Comparison of ENCODE assay signal across 18 mouse cellular contexts in genomic region chr11:110526156-110526555, GRCm38 (mm10).
A peak's percentile ranks its signal among the peaks of the same experiment; 100 is the strongest.
DNase-seq lines count a peak whose midpoint lies in the region; ATAC-seq lines count a peak whose summit lies in the region.
"Had no signal": no experiment of that assay in that cellular context is flagged by ENCODE, and none has a peak within 500 bp of the region (broad histone marks: within the 10 kb centered on the region; RNA-seq: fewer than 3 reads in every experiment).

No protein-coding gene starts in this region.

- ATAC-seq in inflammation-experienced regulatory T-cells, adult 6 months, result no peak
- ATAC-seq: CD4-positive, CD25-positive, alpha-beta regulatory T cell, adult 4 months; forebrain, embryonic 13.5 days; forebrain, embryonic 16.5 days had no signal

- peak; percentile 28 to 80 for DNase-seq in layer of hippocampus, adult 18-20 months (ENCODE audit: low spot score in 2 of 2)
- no peak for DNase-seq in layer of hippocampus, postnatal 25 days (ENCODE audit: extremely low spot score in 1 of 2, low spot score in 1 of 2)
- DNase-seq in layer of hippocampus, adult 8-10 months (ENCODE audit: low spot score in 2 of 2), result peak; percentile 11 to 49
- DNase-seq in telencephalon, adult 2 months (ENCODE audit: low read depth, low spot score), result peak; percentile 24
- DNase-seq in c-Kit-positive CD71-positive TER-119-positive erythroid progenitor cells, embryonic 14.5 days (ENCODE audit: low spot score), result no peak
- DNase-seq: adrenal gland, adult 2 months; adrenal gland, postnatal 14 days; cerebellum, adult 18-20 months; cerebellum, adult 9-10 months; cerebellum, postnatal 14 days; gastrocnemius, postnatal 10 days; heart, adult 2 months; heart, postnatal 14 days; heart, postnatal 4 days had no signal

Comparison
In these comparisons a context has a peak if more than half of its experiments do, and no peak if none do; other contexts are left out.
1. DNase-seq: peak in layer of hippocampus, adult 18-20 months (2 of 2), layer of hippocampus, adult 8-10 months (2 of 2) and telencephalon, adult 2 months (single experiment); none in layer of hippocampus, postnatal 25 days (0 of 2) and c-Kit-positive CD71-positive TER-119-positive erythroid progenitor cells, embryonic 14.5 days (single experiment).